Mouse (Mus musculus): ENCODE measurements around the gene Rabgap1l. TPM values are rescaled to one million over a fixed set of nuclear protein-coding genes. Genes with fewer than 3 reads are reported as not detected.
"Not testable (repeated sequence)": the region's sequence is repeated elsewhere in the genome, so short reads cannot be mapped to it uniquely, and the experiment has no call there.

Gene Rabgap1l
- polyA plus RNA-seq, 1 experiment from 2014 or later, result 10.1 TPM

- WGBS, result 83% methylated on average over 1 of the region's 1 CpGs
These were observed 349.5 kb downstream of the Rabgap1l start for GRCm38 (mm10) chr1:160443506-160443905.

GRCm38 (mm10) chr1:160441679-160442078 is 351.3 kb downstream of the Rabgap1l start:
- Histone ChIP-seq H3K9ac (no peak overlapping the region), H3K4me2 (no peak overlapping the region), H3K4me3 (replicated peaks) (no peak overlapping the region), H3K27ac (no peak overlapping the region), H3K36me3 (no peaks in the 10 kb centered on the region), H3K9me3 (replicated peaks) (no peaks in the 10 kb centered on the region), H3K27me3 (no peaks in the 10 kb centered on the region), H3K4me1 (no peaks in the 10 kb centered on the region)
- WGBS, result 71% methylated on average over 2 of the region's 2 CpGs
- ATAC-seq (replicated peaks; ENCODE audit: low FRiP score), result no peak

More at GRCm38 (mm10) chr1:160443506-160443905, 349.5 kb downstream of the Rabgap1l start:
- no peaks in the 10 kb centered on the region for H3K36me3 ChIP-seq
- no peaks in the 10 kb centered on the region for H3K27me3 ChIP-seq
- H3K4me1 ChIP-seq, result no peaks in the 10 kb centered on the region
- no peak overlapping the region for H3K9ac ChIP-seq
- no peak overlapping the region for H3K27ac ChIP-seq
- H3K4me2 ChIP-seq, result no peak overlapping the region
- ATAC-seq (replicated peaks; ENCODE audit: low FRiP score), result no peak
- H3K4me3 ChIP-seq (replicated peaks), result no peak overlapping the region
- H3K9me3 ChIP-seq (replicated peaks), result no peaks in the 10 kb centered on the region

GRCm38 (mm10) chr1:160441161-160441560 is 351.9 kb downstream of the Rabgap1l start:
- Histone ChIP-seq H3K27ac (no peak overlapping the region), H3K27me3 (no peaks in the 10 kb centered on the region), H3K4me3 (replicated peaks) (no peak overlapping the region), H3K4me1 (no peaks in the 10 kb centered on the region), H3K4me2 (no peak overlapping the region), H3K36me3 (no peaks in the 10 kb centered on the region), H3K9me3 (replicated peaks) (no peaks in the 10 kb centered on the region), H3K9ac (no peak overlapping the region)
- 80% methylated on average over 5 of the region's 5 CpGs for WGBS
- ATAC-seq (replicated peaks; ENCODE audit: low FRiP score), result no peak

GRCm38 (mm10) chr1:160438820-160439219 is 354.2 kb downstream of the Rabgap1l start:
- Histone ChIP-seq H3K27me3 (no peaks in the 10 kb centered on the region), H3K36me3 (no peaks in the 10 kb centered on the region), H3K4me1 (no peaks in the 10 kb centered on the region), H3K9me3 (replicated peaks) (no peaks in the 10 kb centered on the region), H3K4me3 (replicated peaks) (no peak overlapping the region), H3K27ac (no peak overlapping the region), H3K4me2 (no peak overlapping the region), H3K9ac (no peak overlapping the region)
- no peak for ATAC-seq (replicated peaks; ENCODE audit: low FRiP score)
- 74% methylated on average over 4 of the region's 4 CpGs for WGBS

- Histone ChIP-seq H3K27ac (no peak overlapping the region), H3K9ac (no peak overlapping the region), H3K4me1 (no peaks in the 10 kb centered on the region), H3K4me3 (replicated peaks) (no peak overlapping the region), H3K36me3 (no peaks in the 10 kb centered on the region), H3K4me2 (no peak overlapping the region), H3K27me3 (no peaks in the 10 kb centered on the region), H3K9me3 (replicated peaks) (no peaks in the 10 kb centered on the region)
- 85% methylated on average over 5 of the region's 5 CpGs for WGBS
- no peak for ATAC-seq (replicated peaks; ENCODE audit: low FRiP score)
These were observed 375.7 kb downstream of the Rabgap1l start for GRCm38 (mm10) chr1:160417196-160417854.

- no peak for ATAC-seq (replicated peaks; ENCODE audit: low FRiP score)
- Histone ChIP-seq H3K27ac (no peak overlapping the region), H3K27me3 (no peaks in the 10 kb centered on the region), H3K4me1 (0 out of 2 replicates have a peak, but pooled peaks cover 2% of the 10 kb centered on the region), H3K4me2 (no peak overlapping the region), H3K4me3 (replicated peaks) (no peak overlapping the region), H3K9me3 (replicated peaks) (no peaks in the 10 kb centered on the region), H3K36me3 (no peaks in the 10 kb centered on the region), H3K9ac (no peak overlapping the region)
- WGBS, result 47% methylated on average over 5 of the region's 5 CpGs
These were observed 382.2 kb downstream of the Rabgap1l start for GRCm38 (mm10) chr1:160410822-160411221.

GRCm38 (mm10) chr1:160409689-160410088 is 383.3 kb downstream of the Rabgap1l start:
- H3K9me3 ChIP-seq (replicated peaks); H3K9ac ChIP-seq; H3K4me2 ChIP-seq; H3K27me3 ChIP-seq; H3K36me3 ChIP-seq; H3K4me1 ChIP-seq; H3K27ac ChIP-seq; H3K4me3 ChIP-seq (replicated peaks): not testable (repeated sequence)
- peak; percentile 18; the same call in 1 of the 2 replicates for ATAC-seq (replicated peaks; ENCODE audit: low FRiP score)
- 90% methylated on average over 4 of the region's 4 CpGs for WGBS

GRCm38 (mm10) chr1:160409123-160409522 is 383.9 kb downstream of the Rabgap1l start:
- H3K4me1 ChIP-seq, result 0 out of 2 replicates have a peak, but pooled peaks cover 2% of the 10 kb centered on the region
- no peaks in the 10 kb centered on the region for H3K9me3 ChIP-seq (replicated peaks)
- no peaks in the 10 kb centered on the region for H3K27me3 ChIP-seq
- H3K4me3 ChIP-seq (replicated peaks), result no peak overlapping the region
- ATAC-seq (replicated peaks; ENCODE audit: low FRiP score), result no peak
- no peaks in the 10 kb centered on the region for H3K36me3 ChIP-seq
- no peak overlapping the region for H3K27ac ChIP-seq
- 63% methylated on average over 1 of the region's 1 CpGs for WGBS
- H3K4me2 ChIP-seq, result no peak overlapping the region
- no peak overlapping the region for H3K9ac ChIP-seq

GRCm38 (mm10) chr1:160408302-160408897 is 384.6 kb downstream of the Rabgap1l start:
- 37% methylated on average over 4 of the region's 4 CpGs for WGBS

GRCm38 (mm10) chr1:160399428-160399827 is 393.6 kb downstream of the Rabgap1l start:
- Histone ChIP-seq H3K27me3 (no peaks in the 10 kb centered on the region), H3K36me3 (no peaks in the 10 kb centered on the region), H3K9ac (no peak overlapping the region), H3K4me2 (no peak overlapping the region), H3K4me3 (replicated peaks) (no peak overlapping the region), H3K4me1 (no peaks in the 10 kb centered on the region), H3K9me3 (replicated peaks) (no peaks in the 10 kb centered on the region), H3K27ac (no peak overlapping the region)
- ATAC-seq (replicated peaks; ENCODE audit: low FRiP score), result no peak

More at GRCm38 (mm10) chr1:160408302-160408897, 384.6 kb downstream of the Rabgap1l start:
- H3K27ac ChIP-seq, result no peak overlapping the region
- no peak overlapping the region for H3K4me2 ChIP-seq
- no peaks in the 10 kb centered on the region for H3K27me3 ChIP-seq
- no peak overlapping the region for H3K9ac ChIP-seq
- H3K4me1 ChIP-seq, result 0 out of 2 replicates have a peak, but pooled peaks cover 2% of the 10 kb centered on the region
- no peaks in the 10 kb centered on the region for H3K36me3 ChIP-seq
- no peak overlapping the region for H3K4me3 ChIP-seq (replicated peaks)
- ATAC-seq (replicated peaks; ENCODE audit: low FRiP score), result peak; percentile 54; the same call in 1 of the 2 replicates
- H3K9me3 ChIP-seq (replicated peaks), result no peaks in the 10 kb centered on the region

GRCm38 (mm10) chr1:160397037-160397436 is 396.0 kb downstream of the Rabgap1l start:
- H3K27ac ChIP-seq, result no peak overlapping the region
- H3K27me3 ChIP-seq, result no peaks in the 10 kb centered on the region
- whole genome bisulfite sequencing, result 67% methylated on average over 2 of the region's 2 CpGs
- H3K9me3 ChIP-seq (replicated peaks), result no peaks in the 10 kb centered on the region
- H3K4me1 ChIP-seq, result no peaks in the 10 kb centered on the region
- H3K4me3 ChIP-seq (replicated peaks), result no peak overlapping the region
- H3K9ac ChIP-seq, result no peak overlapping the region
- ATAC-seq (replicated peaks; ENCODE audit: low FRiP score), result no peak
- no peak overlapping the region for H3K4me2 ChIP-seq
- H3K36me3 ChIP-seq, result no peaks in the 10 kb centered on the region

GRCm38 (mm10) chr1:160387446-160387845 is 405.6 kb downstream of the Rabgap1l start:
- Histone ChIP-seq H3K36me3 (no peaks in the 10 kb centered on the region), H3K4me1 (no peaks in the 10 kb centered on the region), H3K27me3 (no peaks in the 10 kb centered on the region), H3K4me3 (replicated peaks) (no peak overlapping the region), H3K9ac (no peak overlapping the region), H3K27ac (no peak overlapping the region), H3K9me3 (replicated peaks) (no peaks in the 10 kb centered on the region), H3K4me2 (no peak overlapping the region)
- 65% methylated on average over 2 of the region's 2 CpGs for WGBS
- ATAC-seq (replicated peaks; ENCODE audit: low FRiP score), result no peak
